Mouse (Mus musculus): ENCODE results near the gene Dmac2.

Gene Dmac2

GRCm38 (mm10) chr7:25652244-25652759 lies 33.1 kb downstream of the Dmac2 start:
- DNase-seq (ENCODE audit: low read depth in 2 of 2, low spot score in 2 of 2): no peak

- no peak for DNase-seq (ENCODE audit: low read depth in 2 of 2, low spot score in 2 of 2)
Measured at GRCm38 (mm10) chr7:25655601-25656428, 36.6 kb downstream of the Dmac2 start.

- no peak for DNase-seq (ENCODE audit: low read depth in 2 of 2, low spot score in 2 of 2)
Measured at GRCm38 (mm10) chr7:25657785-25658184, 38.6 kb downstream of the Dmac2 start.

GRCm38 (mm10) chr7:25658657-25659472 lies 39.7 kb downstream of the Dmac2 start, which contains the start of the genes Bckdha and Exosc5:
Gene Bckdha (minus strand): TSS chr7:25658981.
Gene Exosc5 (plus strand): TSS chr7:25659164.
- DNase-seq (ENCODE audit: low read depth in 2 of 2, low spot score in 2 of 2): peak; percentile 97 to 98

- DNase-seq (ENCODE audit: low read depth in 2 of 2, low spot score in 2 of 2): no peak
Measured at GRCm38 (mm10) chr7:25666381-25666780, 47.2 kb downstream of the Dmac2 start.

GRCm38 (mm10) chr7:25669158-25669557 lies 49.9 kb downstream of the Dmac2 start:
- DNase-seq (ENCODE audit: low read depth in 2 of 2, low spot score in 2 of 2): no peak

- no peak for DNase-seq (ENCODE audit: low read depth in 2 of 2, low spot score in 2 of 2)
Measured at GRCm38 (mm10) chr7:25669631-25670030, 50.4 kb downstream of the Dmac2 start.

GRCm38 (mm10) chr7:25670096-25670495 lies 50.9 kb downstream of the Dmac2 start:
- no peak for DNase-seq (ENCODE audit: low read depth in 2 of 2, low spot score in 2 of 2)

GRCm38 (mm10) chr7:25671686-25672085 lies 52.5 kb downstream of the Dmac2 start:
- DNase-seq (ENCODE audit: low read depth in 2 of 2, low spot score in 2 of 2): no peak

- no peak for DNase-seq (ENCODE audit: low read depth in 2 of 2, low spot score in 2 of 2)
Measured at GRCm38 (mm10) chr7:25672442-25672841, 53.2 kb downstream of the Dmac2 start.

- DNase-seq (ENCODE audit: low read depth in 2 of 2, low spot score in 2 of 2): no peak
Measured at GRCm38 (mm10) chr7:25674297-25674696, 55.1 kb downstream of the Dmac2 start.

GRCm38 (mm10) chr7:25674719-25675300 lies 55.6 kb downstream of the Dmac2 start, which contains the start of gene Tmem91:
Gene Tmem91 (minus strand): TSS chr7:25675166.
- no peak for DNase-seq (ENCODE audit: low read depth in 2 of 2, low spot score in 2 of 2)

Data from CD8-positive naive resting alpha-beta T cell, adult 2 months (primary cell).